Mouse (Mus musculus) ES-Bruce4 (cell line): Measurements from ENCODE around the gene Trim65.

Experiments used
- CTCF ChIP-seq: IDR thresholded peaks from one replicate; pipeline ENCODE4 v1.8.1; 2011; ENCODE audit warnings: low read depth, low read length
- EP300 ChIP-seq: IDR thresholded peaks from 2 replicates; pipeline ENCODE4 v1.6.1; 2011; ENCODE audit warnings: low read depth, low read length; ENCODE audit not compliant: insufficient read depth
- POLR2A ChIP-seq: IDR thresholded peaks from one replicate; pipeline ENCODE4 v1.8.1; 2011; ENCODE audit warnings: low read length; ENCODE audit not compliant: insufficient read depth

GRCm38 (mm10) chr11:116174775-116175448, 44.0 kb upstream of the Trim65 start:
- TF ChIP-seq CTCF (no peak), EP300 (no peak), POLR2A (no peak)
